Mouse (Mus musculus) neural tube, embryonic 13.5 days (tissue): ENCODE data around the gene Gbf1. TPM values are rescaled to one million over a fixed set of nuclear protein-coding genes. Genes with fewer than 3 reads are reported as not detected.

Source experiments
- ATAC-seq: fragments of 200-750 bp; cut with Nextera tagmentation; 2 replicates; pipeline ENCODE4 v1.8.0; 2017; ENCODE audit warnings: low read depth, mild to moderate bottlenecking, moderate TSS enrichment, moderate library complexity
- H3K27ac ChIP-seq: fragments of 300-500 bp; sonication (generic); replicated peaks from 2 replicates; pipeline ENCODE4 v1.5.1; 2015; ENCODE audit warnings: moderate library complexity, mild to moderate bottlenecking, inconsistent platforms
- H3K27me3 ChIP-seq: fragments of 300-500 bp; sonication (generic); 2 replicates; pipeline ENCODE4 v1.6.1; 2015; ENCODE audit warnings: mild to moderate bottlenecking, inconsistent platforms
- H3K36me3 ChIP-seq: fragments of 300-500 bp; sonication (generic); 2 replicates; pipeline ENCODE4 v1.6.1; 2015; ENCODE audit warnings: mild to moderate bottlenecking, inconsistent platforms
- H3K4me1 ChIP-seq: fragments of 300-500 bp; sonication (generic); replicated peaks from 2 replicates; pipeline ENCODE4 v1.6.1; 2015; ENCODE audit warnings: inconsistent platforms
- H3K4me2 ChIP-seq: fragments of 300-500 bp; sonication (generic); 2 replicates; pipeline ENCODE4 v1.6.1; 2015; ENCODE audit warnings: inconsistent platforms, mild to moderate bottlenecking, moderate library complexity
- H3K4me3 ChIP-seq: fragments of 300-500 bp; sonication (generic); 2 replicates; pipeline ENCODE4 v1.5.1; 2015; ENCODE audit warnings: mild to moderate bottlenecking, inconsistent platforms
- H3K9ac ChIP-seq: fragments of 300-500 bp; sonication (generic); 2 replicates; pipeline ENCODE4 v1.6.1; 2015; ENCODE audit warnings: moderate library complexity, mild to moderate bottlenecking, inconsistent platforms
- H3K9me3 ChIP-seq: fragments of 300-500 bp; sonication (generic); 2 replicates; pipeline ENCODE4 v1.6.1; 2016; ENCODE audit warnings: inconsistent platforms
- WGBS: fragments of 180-500 bp; shearing (Covaris S2); methylation state at CpG from one replicate; pipeline ENCODE4 v1.1.7; 2015; 5-methylcytosine and 5-hydroxymethylcytosine counted together
- polyA plus RNA-seq: library from polyadenylated mRNA; unstranded; fragments of >200 nt; fragmentation: Nextera tagmentation; extraction: Ambion mirVana; gene quantifications from 2 replicates; pipeline ENCODE4 v1.2.1, GENCODE M21; 2015

The Gbf1 gene
- polyA plus RNA-seq, 1 experiment from 2014 or later = 65.2 TPM

GRCm38 (mm10) chr19:46322996-46323572, 170.8 kb downstream of the Gbf1 start:
- H3K4me2 ChIP-seq = no peak overlapping the region
- no peaks in the 10 kb centered on the region for H3K36me3 ChIP-seq
- H3K27me3 ChIP-seq = peaks cover 62% of the 10 kb centered on the region
- H3K4me1 ChIP-seq = peaks cover 85% of the 10 kb centered on the region
- no peak for ATAC-seq
- 83% methylated on average over 13 of the region's 13 CpGs for WGBS
- H3K27ac ChIP-seq = no peak overlapping the region
- peak overlapping the region; percentile 41 for H3K9ac ChIP-seq
- no peak overlapping the region for H3K4me3 ChIP-seq
- H3K9me3 ChIP-seq = no peaks in the 10 kb centered on the region

- no peak overlapping the region for H3K27ac ChIP-seq
- H3K4me1 ChIP-seq = peaks cover 79% of the 10 kb centered on the region
- no peak overlapping the region for H3K4me2 ChIP-seq
- H3K4me3 ChIP-seq = no peak overlapping the region
- H3K27me3 ChIP-seq = peaks cover 55% of the 10 kb centered on the region
- H3K9ac ChIP-seq = peak overlapping the region; percentile 43; the same call in 1 of the 2 replicates
- 61% methylated on average over 5 of the region's 5 CpGs for WGBS
- ATAC-seq = no peak
- no peaks in the 10 kb centered on the region for H3K9me3 ChIP-seq
- H3K36me3 ChIP-seq = no peaks in the 10 kb centered on the region
Observed at GRCm38 (mm10) chr19:46323716-46324115, 171.4 kb downstream of the Gbf1 start.

- Histone ChIP-seq H3K4me1 (peaks cover 79% of the 10 kb centered on the region), H3K9ac (peak overlapping the region; percentile 80; the same call in 1 of the 2 replicates), H3K36me3 (no peaks in the 10 kb centered on the region), H3K4me2 (0 out of 2 replicates have a peak overlapping the region, but pooled peaks have one; percentile 16), H3K27me3 (peaks cover 49% of the 10 kb centered on the region), H3K9me3 (no peaks in the 10 kb centered on the region), H3K4me3 (no peak overlapping the region), H3K27ac (no peak overlapping the region)
- ATAC-seq = no peak
- WGBS = 74% methylated on average over 11 of the region's 11 CpGs
Observed at GRCm38 (mm10) chr19:46324366-46324765, 172.1 kb downstream of the Gbf1 start.

GRCm38 (mm10) chr19:46324918-46325317, 172.6 kb downstream of the Gbf1 start:
- ATAC-seq = no peak
- Histone ChIP-seq H3K4me1 (peaks cover 80% of the 10 kb centered on the region), H3K36me3 (no peaks in the 10 kb centered on the region), H3K9me3 (no peaks in the 10 kb centered on the region), H3K9ac (0 out of 2 replicates have a peak overlapping the region, but pooled peaks have one; percentile 80), H3K4me3 (peak overlapping the region; percentile 65), H3K4me2 (peak overlapping the region; percentile 99), H3K27ac (no peak overlapping the region), H3K27me3 (peaks cover 43% of the 10 kb centered on the region)
- 83% methylated on average over 5 of the region's 5 CpGs for WGBS

- 4% methylated on average over 28 of the region's 29 CpGs for WGBS
- peak overlapping the region; percentile 97 for H3K27ac ChIP-seq
Observed at GRCm38 (mm10) chr19:46326019-46326755, 173.9 kb downstream of the Gbf1 start.

GRCm38 (mm10) chr19:46326756-46327305, 174.5 kb downstream of the Gbf1 start, which contains the start of gene Psd:
Gene Psd, minus strand, starts transcription at chr19:46327156.
- H3K4me3 ChIP-seq = peak within 1 kb of the TSS; percentile 65
- WGBS = 1% methylated on average over 34 of the region's 35 CpGs
- peaks cover 35% of the 10 kb centered on the region for H3K27me3 ChIP-seq
- peak within 1 kb of the TSS; percentile 80 for H3K9ac ChIP-seq
- H3K4me2 ChIP-seq = peak within 1 kb of the TSS; percentile 99
- H3K27ac ChIP-seq = peak within 1 kb of the TSS; percentile 97
- H3K36me3 ChIP-seq = peaks cover 18% of the 10 kb centered on the region
- peaks cover 71% of the 10 kb centered on the region for H3K4me1 ChIP-seq
- no peak for ATAC-seq
- no peaks in the 10 kb centered on the region for H3K9me3 ChIP-seq

More at GRCm38 (mm10) chr19:46326019-46326755, 173.9 kb downstream of the Gbf1 start:
- H3K4me2 ChIP-seq = peak overlapping the region; percentile 99
- no peaks in the 10 kb centered on the region for H3K9me3 ChIP-seq
- H3K36me3 ChIP-seq = peaks cover 12% of the 10 kb centered on the region
- ATAC-seq = no peak
- H3K4me1 ChIP-seq = peaks cover 78% of the 10 kb centered on the region
- peak overlapping the region; percentile 80 for H3K9ac ChIP-seq
- peaks cover 35% of the 10 kb centered on the region for H3K27me3 ChIP-seq
- H3K4me3 ChIP-seq = peak overlapping the region; percentile 65

GRCm38 (mm10) chr19:46327531-46328064, 175.3 kb downstream of the Gbf1 start:
- Histone ChIP-seq H3K27ac (peak overlapping the region; percentile 97), H3K4me2 (peak overlapping the region; percentile 99), H3K4me1 (peaks cover 64% of the 10 kb centered on the region), H3K9me3 (no peaks in the 10 kb centered on the region), H3K4me3 (peak overlapping the region; percentile 65), H3K9ac (peak overlapping the region; percentile 80), H3K36me3 (peaks cover 24% of the 10 kb centered on the region), H3K27me3 (peaks cover 35% of the 10 kb centered on the region)
- peak; percentile 2; the same call in 1 of the 2 replicates for ATAC-seq
- 29% methylated on average over 14 of the region's 14 CpGs for WGBS

- H3K36me3 ChIP-seq = peaks cover 24% of the 10 kb centered on the region
- peak; percentile 86 for ATAC-seq
- peak within 1 kb of the TSS; percentile 97 for H3K27ac ChIP-seq
- peak within 1 kb of the TSS; percentile 99 for H3K4me2 ChIP-seq
- peaks cover 27% of the 10 kb centered on the region for H3K27me3 ChIP-seq
- H3K9me3 ChIP-seq = no peaks in the 10 kb centered on the region
- peak within 1 kb of the TSS; percentile 80 for H3K9ac ChIP-seq
- peak within 1 kb of the TSS; percentile 65 for H3K4me3 ChIP-seq
- peaks cover 57% of the 10 kb centered on the region for H3K4me1 ChIP-seq
- under 1% methylated on average over 81 of the region's 81 CpGs for WGBS
Observed at GRCm38 (mm10) chr19:46328081-46329030, 176.0 kb downstream of the Gbf1 start, which contains the start of gene Fbxl15. Gene Fbxl15, plus strand, starts transcription at chr19:46328184.

GRCm38 (mm10) chr19:46329031-46329641, 176.8 kb downstream of the Gbf1 start:
- peak; percentile 4 for ATAC-seq
- peaks cover 19% of the 10 kb centered on the region for H3K27me3 ChIP-seq
- H3K4me3 ChIP-seq = peak overlapping the region; percentile 65
- H3K9ac ChIP-seq = peak overlapping the region; percentile 80
- H3K4me1 ChIP-seq = peaks cover 54% of the 10 kb centered on the region
- no peaks in the 10 kb centered on the region for H3K9me3 ChIP-seq
- H3K27ac ChIP-seq = peak overlapping the region; percentile 97
- 2% methylated on average over 54 of the region's 54 CpGs for WGBS
- H3K36me3 ChIP-seq = peaks cover 24% of the 10 kb centered on the region
- peak overlapping the region; percentile 99 for H3K4me2 ChIP-seq

- Histone ChIP-seq H3K4me1 (peaks cover 46% of the 10 kb centered on the region), H3K9ac (peak overlapping the region; percentile 45; the same call in 1 of the 2 replicates), H3K27me3 (peaks cover 11% of the 10 kb centered on the region), H3K36me3 (peaks cover 24% of the 10 kb centered on the region), H3K4me3 (peak overlapping the region; percentile 65; the same call in 1 of the 2 replicates), H3K4me2 (peak overlapping the region; percentile 99), H3K27ac (no peak overlapping the region), H3K9me3 (no peaks in the 10 kb centered on the region)
- no peak for ATAC-seq
- 5% methylated on average over 16 of the region's 16 CpGs for WGBS
Observed at GRCm38 (mm10) chr19:46329951-46330350, 177.6 kb downstream of the Gbf1 start.
